Mouse (Mus musculus): ENCODE results near the gene Dnm3. TPM values are rescaled to one million over a fixed set of nuclear protein-coding genes. Genes with fewer than 3 reads are reported as not detected.

Dnm3 gene
- polyA plus RNA-seq, 1 experiment from 2014 or later, result 18.7 TPM

DNA sequence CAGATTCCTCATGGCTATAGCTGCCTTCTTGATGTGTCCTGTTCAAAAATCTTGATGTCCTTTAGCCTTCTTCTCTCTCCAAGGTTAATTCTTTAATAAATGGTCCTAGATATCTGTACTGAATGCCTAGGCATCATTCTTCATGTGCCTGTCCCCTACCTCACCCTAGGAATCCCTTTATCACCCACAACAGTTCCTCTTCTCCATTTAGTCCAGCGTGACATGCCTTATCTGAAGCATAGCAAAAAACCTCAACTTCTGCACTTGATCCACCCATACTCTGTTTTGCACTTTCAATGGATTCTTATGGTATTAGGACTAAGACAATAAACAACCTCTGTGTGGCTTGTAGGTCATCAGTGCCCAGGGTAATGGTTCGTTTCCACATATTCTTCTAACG, 378.6 kb downstream of the Dnm3 start:
- 0 out of 2 replicates have a peak overlapping the region, but pooled peaks have one; percentile 1 for H3K27ac ChIP-seq
- no peak overlapping the region for H3K4me3 ChIP-seq (replicated peaks)
- no peak overlapping the region for H3K4me2 ChIP-seq
- no peaks in the 10 kb centered on the region for H3K27me3 ChIP-seq
- H3K4me1 ChIP-seq (replicated peaks), result peaks cover 31% of the 10 kb centered on the region
- H3K9me3 ChIP-seq, result no peaks in the 10 kb centered on the region
- 80% methylated on average over 3 of the region's 3 CpGs for WGBS
- no peaks in the 10 kb centered on the region for H3K36me3 ChIP-seq
- no peak overlapping the region for H3K9ac ChIP-seq (replicated peaks)
- no peak for ATAC-seq (ENCODE audit: insufficient number of reproducible peaks, insufficient read depth, low FRiP score, low TSS enrichment, low read depth)

DNA sequence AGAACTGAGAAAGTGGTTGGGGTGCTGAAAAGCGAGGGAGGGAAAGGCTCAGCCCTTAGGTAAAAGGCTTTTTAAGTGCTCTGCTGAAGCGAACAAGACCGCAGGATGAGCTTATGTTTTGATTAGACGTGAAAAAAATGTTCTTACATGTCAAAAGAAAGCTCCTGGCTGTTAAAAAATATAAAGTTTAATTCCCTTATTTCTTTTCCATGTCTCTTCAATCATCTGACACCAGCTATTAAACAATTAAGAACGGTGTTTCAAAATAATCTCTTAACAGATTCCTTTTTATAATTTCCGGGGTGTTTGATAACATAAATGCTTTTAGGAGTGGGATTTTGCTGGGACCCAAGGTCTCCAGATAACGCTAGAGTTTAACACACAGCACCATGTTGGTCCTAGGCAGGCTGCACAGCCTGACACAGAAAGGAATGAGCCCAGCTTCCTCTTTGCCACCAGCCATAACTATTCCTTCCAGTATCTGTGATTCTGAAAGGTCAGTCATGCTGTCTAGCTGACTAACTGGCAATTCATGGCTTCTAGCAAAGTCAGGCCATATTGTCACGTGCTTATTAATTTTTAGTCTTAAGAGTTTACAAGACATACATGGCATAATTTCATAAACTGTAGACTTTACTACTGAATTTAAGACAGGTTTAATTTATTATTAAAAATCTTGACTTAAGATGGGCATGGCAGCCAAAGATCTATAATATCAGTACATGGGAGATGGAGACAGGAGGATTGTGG, 383.1 kb downstream of the Dnm3 start:
- 78% methylated on average over 8 of the region's 8 CpGs for WGBS
- H3K4me2 ChIP-seq, result no peak overlapping the region
- H3K4me1 ChIP-seq (replicated peaks), result peaks cover 20% of the 10 kb centered on the region
- H3K27ac ChIP-seq, result peak overlapping the region; percentile 90
- no peak overlapping the region for H3K4me3 ChIP-seq (replicated peaks)
- no peaks in the 10 kb centered on the region for H3K36me3 ChIP-seq
- H3K9ac ChIP-seq (replicated peaks), result no peak overlapping the region
- no peaks in the 10 kb centered on the region for H3K27me3 ChIP-seq
- peaks cover 3% of the 10 kb centered on the region; the same call in 1 of the 2 replicates for H3K9me3 ChIP-seq
- ATAC-seq (ENCODE audit: insufficient number of reproducible peaks, insufficient read depth, low FRiP score, low TSS enrichment, low read depth), result no peak

DNA sequence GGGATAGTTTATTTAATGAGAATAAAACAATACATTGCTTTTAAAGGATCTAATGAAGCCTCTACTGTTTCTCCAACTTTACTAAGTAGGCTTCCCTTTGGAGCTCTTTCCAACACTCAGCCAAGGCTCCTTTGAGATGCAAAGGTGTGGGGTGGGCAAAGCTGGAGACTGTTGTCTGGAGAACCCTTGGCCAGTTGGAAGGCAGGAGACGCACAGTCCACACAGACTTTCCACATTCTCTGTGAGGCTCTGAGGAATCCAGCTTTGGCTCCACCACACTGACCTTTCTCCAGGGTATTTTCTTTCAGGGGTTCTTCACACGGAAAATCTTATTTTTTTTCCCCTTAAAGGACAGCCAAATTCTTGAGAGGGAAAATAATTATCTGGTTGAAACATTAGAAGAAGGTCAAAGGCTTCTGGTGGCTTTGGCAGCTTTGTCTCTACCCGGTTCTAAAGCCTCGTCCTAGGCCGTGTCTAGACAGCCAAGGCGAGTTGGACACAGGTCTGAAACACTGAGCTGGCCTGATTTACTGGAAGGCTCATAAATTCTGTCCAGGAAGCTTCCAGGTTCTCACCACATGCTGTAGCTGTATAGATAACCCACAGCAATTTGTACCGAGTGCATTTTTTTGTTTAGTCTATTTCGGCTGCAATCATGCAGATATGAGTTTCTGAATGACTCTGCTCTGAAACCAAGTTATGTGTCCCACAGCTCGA, 383.9 kb downstream of the Dnm3 start:
- no peaks in the 10 kb centered on the region for H3K36me3 ChIP-seq
- peak; percentile 74; the same call in 1 of the 2 replicates for ATAC-seq (ENCODE audit: insufficient number of reproducible peaks, insufficient read depth, low FRiP score, low TSS enrichment, low read depth)
- H3K9me3 ChIP-seq, result peaks cover 3% of the 10 kb centered on the region; the same call in 1 of the 2 replicates
- WGBS, result 40% methylated on average over 9 of the region's 9 CpGs
- H3K4me1 ChIP-seq (replicated peaks), result peaks cover 20% of the 10 kb centered on the region
- no peaks in the 10 kb centered on the region for H3K27me3 ChIP-seq
- H3K9ac ChIP-seq (replicated peaks), result no peak overlapping the region
- H3K4me2 ChIP-seq, result no peak overlapping the region
- H3K4me3 ChIP-seq (replicated peaks), result no peak overlapping the region
- peak overlapping the region; percentile 90 for H3K27ac ChIP-seq

DNA sequence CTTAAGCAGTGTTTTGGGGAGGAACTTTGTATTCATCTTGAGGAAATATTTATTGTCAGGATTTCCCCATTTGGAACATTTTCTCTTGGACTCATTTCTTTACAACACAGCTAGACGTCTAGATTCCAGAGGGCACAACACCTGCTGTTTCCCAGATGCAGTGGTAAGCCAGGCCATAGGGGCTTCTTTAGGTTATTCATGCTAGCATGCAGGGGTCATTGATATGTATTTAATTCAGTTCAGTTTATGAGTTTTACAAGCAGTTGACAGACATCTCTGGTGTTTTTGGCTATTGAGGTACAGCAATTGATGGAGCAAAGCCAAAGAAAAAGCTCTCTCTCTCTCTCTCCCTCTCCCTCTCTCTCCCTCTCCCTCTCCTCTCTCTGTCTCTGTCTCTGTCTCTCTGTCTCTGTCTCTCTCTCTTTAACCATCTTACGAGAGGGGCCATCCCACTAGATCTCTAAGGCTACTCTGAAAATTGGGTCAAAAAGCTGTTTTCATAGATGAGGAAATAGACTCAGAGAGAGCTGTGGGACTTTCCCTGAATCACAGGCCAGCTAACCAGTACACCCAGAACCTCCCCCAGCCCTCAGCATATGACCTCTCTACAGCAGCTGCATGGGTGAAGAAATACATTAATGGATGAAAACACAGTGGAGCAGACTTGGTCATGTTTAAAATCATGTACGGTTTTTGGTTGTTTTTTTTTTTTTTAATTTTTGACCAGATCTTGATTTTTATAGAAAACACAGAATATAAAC, 384.8 kb downstream of the Dnm3 start:
- Histone ChIP-seq H3K9ac (replicated peaks) (no peak overlapping the region), H3K9me3 (peaks cover 3% of the 10 kb centered on the region; the same call in 1 of the 2 replicates), H3K27me3 (no peaks in the 10 kb centered on the region), H3K36me3 (no peaks in the 10 kb centered on the region), H3K27ac (peak overlapping the region; percentile 90), H3K4me2 (no peak overlapping the region), H3K4me1 (replicated peaks) (peaks cover 20% of the 10 kb centered on the region), H3K4me3 (replicated peaks) (no peak overlapping the region)
- 0 out of 2 replicates have a peak, but pooled peaks have one; percentile 49 for ATAC-seq (ENCODE audit: insufficient number of reproducible peaks, insufficient read depth, low FRiP score, low TSS enrichment, low read depth)
- 54% methylated on average over 3 of the region's 3 CpGs for WGBS

DNA sequence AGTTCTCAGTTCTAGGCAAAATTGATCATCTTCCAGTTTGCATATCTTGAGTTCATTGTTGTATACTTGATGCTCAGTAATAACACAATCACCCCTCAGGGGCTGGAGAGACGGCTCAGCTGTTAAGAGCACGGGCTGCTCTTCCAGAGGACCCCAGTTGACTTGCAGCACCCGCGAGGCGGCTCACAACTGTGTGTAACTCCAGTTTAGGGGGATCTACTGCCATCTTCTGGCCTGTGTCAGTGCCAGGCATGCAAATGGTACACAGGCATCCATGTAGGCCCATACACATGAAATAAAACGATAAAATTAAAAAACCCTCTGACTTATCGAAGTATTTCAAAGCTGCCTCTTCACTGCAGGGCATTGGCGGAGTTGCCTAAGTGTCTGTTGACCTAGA, 385.4 kb downstream of the Dnm3 start:
- WGBS, result 90% methylated on average over 8 of the region's 8 CpGs
- H3K27ac ChIP-seq, result peak overlapping the region; percentile 90
- no peaks in the 10 kb centered on the region for H3K36me3 ChIP-seq
- H3K4me2 ChIP-seq, result no peak overlapping the region
- H3K4me3 ChIP-seq (replicated peaks), result no peak overlapping the region
- H3K9ac ChIP-seq (replicated peaks), result no peak overlapping the region
- H3K27me3 ChIP-seq, result no peaks in the 10 kb centered on the region
- H3K9me3 ChIP-seq, result peaks cover 3% of the 10 kb centered on the region; the same call in 1 of the 2 replicates
- no peak for ATAC-seq (ENCODE audit: insufficient number of reproducible peaks, insufficient read depth, low FRiP score, low TSS enrichment, low read depth)
- H3K4me1 ChIP-seq (replicated peaks), result peaks cover 20% of the 10 kb centered on the region

DNA sequence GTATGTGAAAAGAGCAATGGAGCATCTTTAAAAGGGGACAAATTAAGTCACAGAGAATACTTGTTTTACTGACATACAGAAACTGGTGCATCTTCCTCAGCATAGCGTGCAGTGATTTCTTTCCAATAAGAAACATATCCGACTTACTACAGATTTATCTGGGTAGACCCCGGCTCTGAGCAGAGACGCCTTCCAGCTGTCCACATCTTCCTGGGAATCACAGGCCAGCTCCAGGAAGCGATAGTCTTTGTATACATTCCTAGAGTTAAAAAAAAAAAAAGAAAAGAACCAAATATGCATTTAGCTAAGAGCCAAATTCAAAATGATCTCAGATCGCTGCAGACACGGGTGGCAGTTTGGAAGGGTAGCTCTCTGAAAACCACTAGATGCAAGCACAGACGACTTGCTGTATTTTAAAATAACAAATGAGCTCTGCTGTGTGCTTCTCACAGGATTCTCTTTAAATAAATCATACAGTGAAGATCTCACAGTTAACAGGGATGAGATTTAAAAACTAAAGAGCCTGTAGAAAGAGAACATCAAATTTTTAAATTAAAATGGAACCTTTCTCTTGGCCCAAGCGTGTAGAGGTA, 393.9 kb downstream of the Dnm3 start:
- Histone ChIP-seq H3K9ac (replicated peaks) (no peak overlapping the region), H3K9me3 (0 out of 2 replicates have a peak, but pooled peaks cover 4% of the 10 kb centered on the region), H3K4me1 (replicated peaks) (peaks cover 29% of the 10 kb centered on the region), H3K4me2 (no peak overlapping the region), H3K36me3 (no peaks in the 10 kb centered on the region), H3K4me3 (replicated peaks) (no peak overlapping the region), H3K27ac (peak overlapping the region; percentile 70), H3K27me3 (no peaks in the 10 kb centered on the region)
- ATAC-seq (ENCODE audit: insufficient number of reproducible peaks, insufficient read depth, low FRiP score, low TSS enrichment, low read depth), result no peak
- WGBS, result 69% methylated on average over 9 of the region's 9 CpGs

DNA sequence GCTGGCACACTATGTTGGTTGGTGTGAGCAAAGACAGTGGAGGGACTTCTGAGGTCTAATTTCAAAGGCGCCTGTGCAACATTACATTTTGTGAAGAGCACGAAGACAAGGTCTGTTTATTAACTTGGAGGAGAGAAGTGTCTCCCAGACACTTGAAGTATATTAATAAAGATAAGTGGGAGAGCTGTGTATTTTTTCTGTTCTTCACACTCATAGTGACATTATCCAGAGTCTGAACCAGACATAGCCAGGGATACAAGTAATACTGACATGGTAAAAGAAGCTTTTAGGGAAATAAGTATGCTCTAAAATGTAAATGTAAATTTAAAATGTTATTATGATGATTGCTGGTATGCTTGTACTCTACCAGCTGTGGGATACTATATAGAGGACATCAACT, 394.5 kb downstream of the Dnm3 start:
- Histone ChIP-seq H3K36me3 (no peaks in the 10 kb centered on the region), H3K4me1 (replicated peaks) (peaks cover 35% of the 10 kb centered on the region), H3K4me2 (no peak overlapping the region), H3K9ac (replicated peaks) (no peak overlapping the region), H3K27ac (0 out of 2 replicates have a peak overlapping the region, but pooled peaks have one; percentile 66), H3K4me3 (replicated peaks) (no peak overlapping the region), H3K9me3 (0 out of 2 replicates have a peak, but pooled peaks cover 4% of the 10 kb centered on the region), H3K27me3 (no peaks in the 10 kb centered on the region)
- 85% methylated on average over 2 of the region's 2 CpGs for WGBS
- no peak for ATAC-seq (ENCODE audit: insufficient number of reproducible peaks, insufficient read depth, low FRiP score, low TSS enrichment, low read depth)

DNA sequence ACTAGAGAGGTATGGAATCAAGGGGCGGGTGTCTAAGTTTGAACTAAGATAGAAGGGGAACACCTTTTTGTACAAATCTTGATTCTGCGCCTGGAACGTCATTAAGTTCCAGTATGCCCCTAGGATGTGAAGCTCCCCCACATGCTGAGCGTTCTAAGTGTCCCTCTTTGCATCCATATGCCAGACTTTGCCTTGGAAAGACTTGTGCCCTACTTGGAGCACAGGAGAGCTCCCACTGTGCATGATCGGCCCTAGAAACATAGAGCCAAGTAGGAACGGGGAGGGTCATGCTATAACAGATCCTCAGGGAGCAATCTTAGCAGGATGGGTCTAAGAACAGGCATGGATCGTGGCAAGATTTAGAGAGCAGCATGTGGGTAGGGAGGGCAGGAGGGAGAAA, 395.1 kb downstream of the Dnm3 start:
- H3K9ac ChIP-seq (replicated peaks), result no peak overlapping the region
- no peaks in the 10 kb centered on the region for H3K27me3 ChIP-seq
- no peak overlapping the region for H3K4me2 ChIP-seq
- H3K27ac ChIP-seq, result peak overlapping the region; percentile 66
- WGBS, result 77% methylated on average over 7 of the region's 7 CpGs
- H3K9me3 ChIP-seq, result 0 out of 2 replicates have a peak, but pooled peaks cover 4% of the 10 kb centered on the region
- H3K4me3 ChIP-seq (replicated peaks), result no peak overlapping the region
- peaks cover 39% of the 10 kb centered on the region for H3K4me1 ChIP-seq (replicated peaks)
- no peaks in the 10 kb centered on the region for H3K36me3 ChIP-seq
- no peak for ATAC-seq (ENCODE audit: insufficient number of reproducible peaks, insufficient read depth, low FRiP score, low TSS enrichment, low read depth)

DNA sequence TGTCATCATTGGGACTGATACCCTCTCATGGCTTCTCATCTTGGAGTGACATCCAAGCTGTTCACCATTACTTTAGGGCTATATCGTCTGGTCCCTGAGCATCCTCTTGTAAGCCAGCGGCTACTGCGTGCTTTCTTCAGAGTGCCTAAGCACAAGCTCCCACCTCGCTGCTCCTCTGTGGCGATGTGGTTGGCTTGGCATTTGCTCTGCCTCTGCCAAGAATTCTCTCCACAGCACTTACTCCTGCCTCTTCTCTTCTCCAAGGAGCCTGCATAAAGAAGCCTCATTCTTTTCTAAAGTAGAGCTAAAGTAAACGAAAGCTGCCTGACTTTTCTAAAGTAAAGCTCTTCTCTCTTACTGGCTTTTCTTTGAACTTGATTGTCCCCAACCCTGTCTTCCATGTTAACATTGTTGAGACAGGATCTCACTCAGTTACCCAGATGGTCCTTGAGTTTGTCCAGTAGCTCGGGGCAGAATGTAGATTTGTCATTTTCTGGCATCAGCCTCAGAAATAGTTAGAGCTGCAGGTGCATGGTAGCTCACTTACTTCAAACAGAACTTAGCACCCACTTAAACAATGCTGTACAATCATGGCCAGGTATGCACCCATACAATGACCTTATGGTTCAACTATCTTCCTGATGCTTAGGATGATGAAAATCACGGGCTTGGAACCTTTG, 396.0 kb downstream of the Dnm3 start:
- WGBS, result 91% methylated on average over 8 of the region's 8 CpGs
- Histone ChIP-seq H3K4me3 (replicated peaks) (no peak overlapping the region), H3K4me1 (replicated peaks) (peaks cover 48% of the 10 kb centered on the region), H3K27ac (peak overlapping the region; percentile 62), H3K9ac (replicated peaks) (no peak overlapping the region), H3K36me3 (no peaks in the 10 kb centered on the region), H3K9me3 (0 out of 2 replicates have a peak, but pooled peaks cover under 1% of the 10 kb centered on the region), H3K27me3 (no peaks in the 10 kb centered on the region), H3K4me2 (no peak overlapping the region)
- no peak for ATAC-seq (ENCODE audit: insufficient number of reproducible peaks, insufficient read depth, low FRiP score, low TSS enrichment, low read depth)

DNA sequence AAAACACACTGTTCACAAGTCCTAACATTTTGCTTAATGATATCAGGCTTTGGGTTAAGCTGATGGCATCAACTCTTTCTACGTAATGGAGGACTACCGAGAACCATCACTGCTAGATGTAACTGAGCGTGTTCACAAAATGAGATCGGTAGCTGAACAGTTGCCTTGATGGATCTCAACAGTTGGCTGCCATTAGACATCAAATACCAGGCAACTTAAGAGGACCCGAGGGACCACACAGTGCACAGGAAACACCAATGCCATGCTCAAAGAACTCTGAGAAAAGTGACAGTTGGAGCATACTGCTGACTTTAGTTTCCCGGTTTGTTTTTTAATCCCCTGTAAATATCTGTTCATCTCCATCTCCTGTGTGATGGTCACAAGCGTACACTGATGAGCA, 397.8 kb downstream of the Dnm3 start:
- Histone ChIP-seq H3K9ac (replicated peaks) (no peak overlapping the region), H3K4me1 (replicated peaks) (peaks cover 56% of the 10 kb centered on the region), H3K36me3 (no peaks in the 10 kb centered on the region), H3K27me3 (no peaks in the 10 kb centered on the region), H3K4me3 (replicated peaks) (no peak overlapping the region), H3K4me2 (no peak overlapping the region), H3K9me3 (no peaks in the 10 kb centered on the region), H3K27ac (0 out of 2 replicates have a peak overlapping the region, but pooled peaks have one; percentile 3)
- ATAC-seq (ENCODE audit: insufficient number of reproducible peaks, insufficient read depth, low FRiP score, low TSS enrichment, low read depth), result no peak
- WGBS, result 89% methylated on average over 7 of the region's 7 CpGs
